Mouse (Mus musculus): ENCODE measurements around the gene Plpp6.

DNA sequence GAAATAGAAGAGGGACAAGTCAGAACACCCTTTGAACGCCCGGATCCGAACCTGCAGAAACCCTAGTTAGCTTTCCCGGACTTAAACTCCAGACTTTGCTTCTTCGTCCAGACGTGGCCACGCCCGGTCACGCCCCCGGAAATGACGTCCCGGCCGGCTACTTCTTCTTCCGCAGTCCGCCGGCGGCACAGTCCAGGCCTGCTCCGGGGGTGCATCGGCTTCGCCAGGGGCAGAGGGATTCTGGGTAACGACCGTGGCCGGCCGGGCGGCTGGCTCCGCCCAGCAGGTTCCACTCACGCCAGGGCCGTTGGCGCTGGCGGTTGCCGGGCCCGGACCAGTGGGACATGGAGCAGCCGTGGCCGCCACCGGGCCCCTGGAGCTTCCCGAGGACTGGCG lies 26.4 kb downstream of the Plpp6 start, which contains the start of gene Cdc37l1:
- TF ChIP-seq MAFK (IDR thresholded peaks at IDR 0.05; ENCODE audit: insufficient read depth, low read depth, low read length) (no peak), CHD2 (IDR thresholded peaks at IDR 0.05; ENCODE audit: low read depth, low read length) (no peak), HCFC1 (IDR thresholded peaks at IDR 0.05; ENCODE audit: borderline replicate concordance, insufficient read depth, low read length) (no peak), ZNF384 (IDR thresholded peaks at IDR 0.05; ENCODE audit: low read depth, low read length) (no peak), ZC3H11A (IDR thresholded peaks at IDR 0.05; ENCODE audit: borderline replicate concordance, low read depth, low read length) (no peak)

Data from ES-E14 (cell line).